Mouse (Mus musculus): ENCODE measurements at regions not wholly inside any gene's neighbourhood (a gene's known extent, or its start where the extent isn't known, plus 50 kb on each side); places are given as distances from the start of the nearest gene placed in this dataset.

DNA sequence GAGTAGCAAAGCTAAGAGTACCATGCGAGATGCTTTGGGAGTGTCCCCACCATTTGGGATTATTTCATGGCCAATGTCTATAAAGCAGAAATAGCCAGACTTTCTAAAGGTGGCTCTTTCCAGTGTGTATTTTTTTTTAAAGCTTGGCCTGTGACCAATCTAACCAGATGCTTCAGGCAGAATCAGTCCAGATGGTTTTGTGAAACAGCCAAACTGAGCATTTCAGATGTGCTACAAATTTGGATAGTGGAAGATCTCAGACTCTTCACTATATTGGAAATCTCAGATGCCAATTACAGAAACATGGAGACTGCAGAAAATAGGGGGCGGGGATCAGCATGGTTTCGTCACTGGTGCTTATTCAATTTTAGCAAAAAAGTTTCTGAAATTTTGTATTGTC, 213.6 kb upstream of the Nmur2 start:
- no peaks in the 10 kb centered on the region for H3K79me3 ChIP-seq (ENCODE audit: low read depth)
- no peak overlapping the region for H3K4me3 ChIP-seq (ENCODE audit: insufficient read depth, poor library complexity, severe bottlenecking)
- H3K27me3 ChIP-seq (ENCODE audit: control insufficient read depth, insufficient read depth, insufficient read length): no peaks in the 10 kb centered on the region
- no peaks in the 10 kb centered on the region for H3K36me3 ChIP-seq (ENCODE audit: control insufficient read depth, insufficient read depth)
- TF ChIP-seq CEBPB (IDR thresholded peaks at IDR 0.05; ENCODE audit: low read depth): no peak
- TF ChIP-seq CTCF (IDR thresholded peaks at IDR 0.05; ENCODE audit: control insufficient read depth, insufficient read depth, insufficient read length): no peak
- H3K79me2 ChIP-seq (ENCODE audit: control insufficient read depth, insufficient read depth): no peaks in the 10 kb centered on the region
- no peak overlapping the region for H3ac ChIP-seq (ENCODE audit: control insufficient read depth, insufficient read length, low read depth)

DNA sequence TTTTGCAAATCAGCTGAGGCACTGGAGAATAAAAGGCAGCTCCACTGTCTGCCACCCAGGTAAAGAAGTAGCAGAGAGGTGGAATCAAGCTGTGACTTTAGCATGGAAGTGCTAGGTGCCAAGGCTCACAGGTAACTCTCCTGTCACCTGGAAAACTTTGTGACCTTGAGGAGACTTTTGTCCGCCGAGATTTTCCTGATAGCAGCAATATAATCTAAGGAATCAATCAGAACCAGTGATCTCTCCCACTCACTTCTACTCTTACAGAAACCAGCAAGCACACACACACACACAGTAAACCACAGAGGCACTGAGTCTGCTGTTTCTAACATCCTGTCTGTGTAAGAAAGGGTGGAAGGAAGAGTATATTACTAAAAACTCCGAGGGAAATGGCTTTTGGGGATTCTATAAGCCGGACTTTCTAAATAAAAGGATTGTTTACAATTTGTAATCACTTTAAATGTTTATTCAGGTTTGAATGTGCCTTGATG, 206.6 kb upstream of the Nmur2 start:
- Histone ChIP-seq H3K79me2 (ENCODE audit: control insufficient read depth, insufficient read depth) (no peaks in the 10 kb centered on the region), H3K36me3 (ENCODE audit: control insufficient read depth, insufficient read depth) (no peaks in the 10 kb centered on the region), H3K79me3 (ENCODE audit: low read depth) (no peaks in the 10 kb centered on the region), H3K4me3 (ENCODE audit: insufficient read depth, poor library complexity, severe bottlenecking) (no peak overlapping the region), H3K27me3 (ENCODE audit: control insufficient read depth, insufficient read depth, insufficient read length) (no peaks in the 10 kb centered on the region), H3ac (ENCODE audit: control insufficient read depth, insufficient read length, low read depth) (no peak overlapping the region)
- TF ChIP-seq USF1 (IDR thresholded peaks at IDR 0.05; ENCODE audit: low read depth) (no peak), CEBPB (IDR thresholded peaks at IDR 0.05; ENCODE audit: low read depth) (no peak), FOSL1 (IDR thresholded peaks at IDR 0.05; ENCODE audit: insufficient read depth, low read length, poor library complexity, severe bottlenecking) (no peak), CTCF (IDR thresholded peaks at IDR 0.05; ENCODE audit: control insufficient read depth, insufficient read depth, insufficient read length) (no peak), MAX (IDR thresholded peaks at IDR 0.05) (no peak), MYOD1 (IDR thresholded peaks at IDR 0.05; ENCODE audit: control insufficient read depth, insufficient read length, low read depth) (no peak), MYOG (IDR thresholded peaks at IDR 0.05; ENCODE audit: control insufficient read depth, extremely low read depth, insufficient read length) (no peak)

DNA sequence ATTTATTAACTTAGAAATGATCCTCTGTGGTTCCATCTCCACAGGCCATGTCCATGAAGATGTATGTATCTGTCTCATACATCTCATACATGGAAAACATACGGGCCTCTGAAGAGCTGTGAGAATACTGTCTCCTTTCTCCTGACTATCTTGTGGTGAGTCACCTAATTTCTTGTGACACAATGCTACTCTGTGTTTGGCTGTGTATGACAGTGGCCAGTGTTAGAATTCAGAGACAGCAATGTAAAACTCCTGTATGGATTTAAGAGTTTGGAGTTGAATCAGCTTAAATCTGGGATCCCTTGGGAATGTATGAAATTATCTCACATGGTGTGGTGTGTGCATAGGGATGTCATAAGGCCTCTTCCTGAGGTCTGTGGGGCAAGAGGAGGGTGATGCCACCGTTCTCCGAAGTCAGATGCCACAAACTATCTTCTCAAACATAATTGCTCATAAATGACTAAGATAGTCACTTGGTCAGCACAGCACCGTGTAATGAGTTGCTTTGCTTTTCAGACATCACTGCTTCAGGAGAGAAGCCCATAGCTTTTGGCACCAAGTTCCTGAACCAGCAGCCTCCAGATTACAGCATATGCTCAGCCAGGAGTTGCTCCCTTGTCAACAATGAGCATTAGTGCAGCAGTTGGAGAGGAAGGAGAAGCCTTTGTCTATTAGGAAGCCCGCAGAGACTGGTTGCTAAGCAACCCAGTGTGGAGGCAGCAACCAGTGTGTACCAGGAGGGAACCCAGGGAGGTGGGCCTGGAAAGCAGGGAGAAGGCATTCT, 205.9 kb upstream of the Nmur2 start:
- Histone ChIP-seq H3K4me3 (ENCODE audit: insufficient read depth, poor library complexity, severe bottlenecking) (no peak overlapping the region), H3K79me2 (ENCODE audit: control insufficient read depth, insufficient read depth) (no peaks in the 10 kb centered on the region), H3K79me3 (ENCODE audit: low read depth) (no peaks in the 10 kb centered on the region), H3K27me3 (ENCODE audit: control insufficient read depth, insufficient read depth, insufficient read length) (no peaks in the 10 kb centered on the region), H3ac (ENCODE audit: control insufficient read depth, insufficient read length, low read depth) (no peak overlapping the region), H3K36me3 (ENCODE audit: control insufficient read depth, insufficient read depth) (no peaks in the 10 kb centered on the region)
- TF ChIP-seq MYOD1 (IDR thresholded peaks at IDR 0.05; ENCODE audit: control insufficient read depth, insufficient read length, low read depth): no peak

DNA sequence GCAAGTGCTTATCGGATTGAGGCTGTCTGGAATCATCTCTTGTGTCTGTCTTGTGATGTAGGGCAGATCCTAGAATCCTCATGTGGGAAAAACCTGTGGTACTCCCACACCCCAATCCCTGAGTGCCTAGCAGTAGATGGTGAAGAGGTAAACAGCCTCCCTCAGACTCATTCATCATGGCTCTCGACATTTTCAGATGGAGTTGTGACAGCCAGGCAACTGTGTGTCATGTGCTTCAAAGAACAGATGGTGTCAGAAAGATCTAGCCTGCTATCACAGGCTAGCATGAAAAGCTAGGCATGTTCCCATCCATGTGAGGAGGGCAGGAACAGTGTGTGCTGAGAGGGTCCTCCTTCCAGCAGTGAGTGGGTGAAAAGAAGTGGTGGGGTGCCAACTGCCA, 204.1 kb upstream of the Nmur2 start:
- Histone ChIP-seq H3K4me3 (ENCODE audit: insufficient read depth, poor library complexity, severe bottlenecking) (no peak overlapping the region), H3K79me3 (ENCODE audit: low read depth) (no peaks in the 10 kb centered on the region), H3K36me3 (ENCODE audit: control insufficient read depth, insufficient read depth) (no peaks in the 10 kb centered on the region), H3K27me3 (ENCODE audit: control insufficient read depth, insufficient read depth, insufficient read length) (no peaks in the 10 kb centered on the region), H3ac (ENCODE audit: control insufficient read depth, insufficient read length, low read depth) (no peak overlapping the region), H3K79me2 (ENCODE audit: control insufficient read depth, insufficient read depth) (no peaks in the 10 kb centered on the region)
- TF ChIP-seq CEBPB (IDR thresholded peaks at IDR 0.05; ENCODE audit: low read depth) (no peak), CTCF (IDR thresholded peaks at IDR 0.05; ENCODE audit: control insufficient read depth, insufficient read depth, insufficient read length) (no peak), MYOD1 (IDR thresholded peaks at IDR 0.05; ENCODE audit: control insufficient read depth, insufficient read length, low read depth) (no peak), MAX (IDR thresholded peaks at IDR 0.05) (no peak), MYOG (IDR thresholded peaks at IDR 0.05; ENCODE audit: control insufficient read depth, extremely low read depth, insufficient read length) (no peak), FOSL1 (IDR thresholded peaks at IDR 0.05; ENCODE audit: insufficient read depth, low read length, poor library complexity, severe bottlenecking) (no peak), USF1 (IDR thresholded peaks at IDR 0.05; ENCODE audit: low read depth) (no peak)

DNA sequence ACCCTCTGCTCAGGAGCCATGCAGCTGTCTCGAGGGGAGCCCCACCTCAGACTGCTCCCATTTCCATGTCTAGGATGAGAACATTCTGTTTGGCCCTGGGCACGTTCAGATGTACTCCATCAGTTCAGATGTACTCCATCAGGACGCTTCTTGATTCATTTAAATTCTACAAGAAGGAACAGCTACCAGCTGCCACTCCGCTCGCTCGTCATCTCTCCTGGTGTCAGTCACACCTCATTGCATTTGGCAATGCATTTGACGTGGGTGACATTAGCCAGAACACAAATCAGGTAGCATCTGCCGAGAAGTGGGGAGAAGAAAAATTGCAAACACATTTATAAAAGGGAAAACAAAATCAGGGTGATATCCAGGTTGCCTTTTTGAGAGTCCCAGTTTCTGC, 202.6 kb upstream of the Nmur2 start:
- no peaks in the 10 kb centered on the region for H3K36me3 ChIP-seq (ENCODE audit: control insufficient read depth, insufficient read depth)
- no peaks in the 10 kb centered on the region for H3K27me3 ChIP-seq (ENCODE audit: control insufficient read depth, insufficient read depth, insufficient read length)
- H3K4me3 ChIP-seq (ENCODE audit: insufficient read depth, poor library complexity, severe bottlenecking): no peak overlapping the region
- no peak for TF ChIP-seq MYOG (IDR thresholded peaks at IDR 0.05; ENCODE audit: control insufficient read depth, extremely low read depth, insufficient read length)
- no peak for TF ChIP-seq CTCF (IDR thresholded peaks at IDR 0.05; ENCODE audit: control insufficient read depth, insufficient read depth, insufficient read length)
- TF ChIP-seq FOSL1 (IDR thresholded peaks at IDR 0.05; ENCODE audit: insufficient read depth, low read length, poor library complexity, severe bottlenecking): no peak
- no peak for TF ChIP-seq MAX (IDR thresholded peaks at IDR 0.05)
- TF ChIP-seq MYOD1 (IDR thresholded peaks at IDR 0.05; ENCODE audit: control insufficient read depth, insufficient read length, low read depth): no peak
- TF ChIP-seq USF1 (IDR thresholded peaks at IDR 0.05; ENCODE audit: low read depth): no peak
- no peak overlapping the region for H3ac ChIP-seq (ENCODE audit: control insufficient read depth, insufficient read length, low read depth)
- no peaks in the 10 kb centered on the region for H3K79me3 ChIP-seq (ENCODE audit: low read depth)
- H3K79me2 ChIP-seq (ENCODE audit: control insufficient read depth, insufficient read depth): no peaks in the 10 kb centered on the region

DNA sequence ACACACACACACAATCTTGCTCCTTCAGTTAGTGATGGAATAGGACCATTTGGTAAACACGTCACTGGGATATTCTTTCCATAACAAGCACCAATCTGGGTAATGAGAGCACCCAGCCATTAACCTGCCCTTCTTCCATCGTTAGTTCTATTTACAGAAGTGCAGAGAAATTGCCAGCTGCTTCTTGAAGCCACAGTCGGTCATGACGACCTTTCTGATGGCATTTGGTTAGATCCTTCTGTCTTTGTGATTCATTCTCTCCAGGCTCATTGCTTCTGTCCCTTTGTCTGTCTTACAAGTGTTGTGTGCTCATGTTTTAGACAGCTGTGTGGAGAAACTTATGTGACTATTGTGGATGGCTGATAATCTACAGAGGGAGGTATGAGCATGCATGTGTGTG, 197.9 kb upstream of the Nmur2 start:
- Histone ChIP-seq H3K4me3 (ENCODE audit: insufficient read depth, poor library complexity, severe bottlenecking) (no peak overlapping the region), H3K27me3 (ENCODE audit: control insufficient read depth, insufficient read depth, insufficient read length) (no peaks in the 10 kb centered on the region), H3K36me3 (ENCODE audit: control insufficient read depth, insufficient read depth) (no peaks in the 10 kb centered on the region), H3K79me2 (ENCODE audit: control insufficient read depth, insufficient read depth) (no peaks in the 10 kb centered on the region), H3ac (ENCODE audit: control insufficient read depth, insufficient read length, low read depth) (no peak overlapping the region), H3K79me3 (ENCODE audit: low read depth) (no peaks in the 10 kb centered on the region)
- TF ChIP-seq MYOD1 (IDR thresholded peaks at IDR 0.05; ENCODE audit: control insufficient read depth, insufficient read length, low read depth): no peak
- no peak for TF ChIP-seq CEBPB (IDR thresholded peaks at IDR 0.05; ENCODE audit: low read depth)
- no peak for TF ChIP-seq MYOG (IDR thresholded peaks at IDR 0.05; ENCODE audit: control insufficient read depth, extremely low read depth, insufficient read length)
- no peak for TF ChIP-seq CTCF (IDR thresholded peaks at IDR 0.05; ENCODE audit: control insufficient read depth, insufficient read depth, insufficient read length)
- TF ChIP-seq FOSL1 (IDR thresholded peaks at IDR 0.05; ENCODE audit: insufficient read depth, low read length, poor library complexity, severe bottlenecking): no peak
- no peak for TF ChIP-seq USF1 (IDR thresholded peaks at IDR 0.05; ENCODE audit: low read depth)
- no peak for TF ChIP-seq MAX (IDR thresholded peaks at IDR 0.05)

Data from C2C12 (cell line).